Mouse (Mus musculus) spleen, adult 2 months (tissue): ENCODE results near the gene Rnf114.

Source experiments
- CTCF ChIP-seq: fragments of 200-500 bp; IDR thresholded peaks from 2 replicates; pipeline ENCODE4 v1.5.1; 2011; ENCODE audit warnings: mild to moderate bottlenecking, inconsistent platforms; ENCODE audit not compliant: insufficient read depth, insufficient read length, insufficient replicate concordance; ENCODE audit errors: extremely low read depth
- POLR2A ChIP-seq: fragments of 200-500 bp; IDR thresholded peaks from 2 replicates; pipeline ENCODE4 v1.6.1; 2011; ENCODE audit warnings: low read depth, low read length, inconsistent platforms

DNA sequence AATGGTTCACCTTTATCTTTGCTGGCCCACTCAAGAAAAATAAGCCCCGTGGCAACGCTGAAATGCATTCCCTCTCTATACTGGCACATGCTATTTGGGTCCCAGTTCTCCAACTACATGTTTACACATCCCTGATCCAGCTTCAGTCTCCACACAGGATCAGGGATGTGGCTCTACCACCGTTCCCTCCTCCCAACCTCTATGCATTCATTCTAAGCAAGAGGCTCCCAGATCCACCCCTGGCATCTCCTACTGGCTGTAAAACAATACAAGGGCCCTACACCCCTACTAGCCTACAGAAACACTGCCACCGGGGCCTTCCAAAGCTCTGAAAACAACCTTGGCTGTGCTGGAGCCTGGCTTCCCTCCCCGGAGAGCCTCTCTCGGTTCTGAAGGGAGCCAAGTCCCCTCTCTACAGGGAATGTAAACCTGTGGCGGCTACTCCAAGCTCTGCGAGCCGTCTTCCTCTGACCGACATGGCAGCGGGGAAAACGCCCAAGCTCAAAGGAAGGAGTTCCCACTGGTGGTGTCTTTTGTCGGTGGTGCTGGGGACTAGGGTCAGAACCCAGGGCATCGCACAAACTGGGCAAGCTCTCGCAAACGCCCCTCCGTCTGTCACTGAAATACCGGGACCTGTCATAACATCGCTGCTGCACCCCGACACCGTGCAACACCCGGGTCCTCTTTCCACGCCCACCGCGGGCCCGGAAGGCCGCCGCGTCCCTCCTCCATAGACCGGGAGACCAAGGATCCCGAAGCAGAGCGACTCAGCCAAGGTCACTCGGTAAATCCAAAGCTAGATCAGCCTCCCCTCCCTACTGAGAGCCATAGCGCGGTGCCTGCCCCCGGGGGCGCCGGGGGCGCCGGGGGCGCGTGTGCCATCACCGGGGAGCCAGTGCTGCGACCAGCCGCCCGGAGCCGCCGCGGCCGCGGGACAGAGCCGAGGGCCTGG is at the start of gene Rnf114:
- TF ChIP-seq POLR2A (no peak), CTCF (no peak)
